Mouse (Mus musculus) G1E (cell line): ENCODE measurements at regions not wholly inside any gene's neighbourhood (a gene's known extent, or its start where the extent isn't known, plus 50 kb on each side); places are given as distances from the start of the nearest gene placed in this dataset.
A peak's percentile ranks its signal among the peaks of the same experiment; 100 is the strongest.
"Not testable (repeated sequence)": the region's sequence is repeated elsewhere in the genome, so short reads cannot be mapped to it uniquely, and the experiment has no call there.

Experiments
- ATAC-seq: 2 replicates; pipeline ENCODE4 v1.8.0; 2016; ENCODE audit warnings: mild to moderate bottlenecking; ENCODE audit not compliant: insufficient number of reproducible peaks, poor library complexity, low FRiP score, severe bottlenecking; ENCODE audit errors: extremely low read depth
- DNase-seq: peaks from one replicate; pipeline ENCODE4 v3.0.0; 2012; ENCODE audit warnings: low spot score
- H3K27me3 ChIP-seq: 2 replicates; pipeline ENCODE4 v1.6.1; 2012; ENCODE audit warnings: mild to moderate bottlenecking, low read length, inconsistent platforms; ENCODE audit not compliant: insufficient read depth
- H3K36me3 ChIP-seq: replicated peaks from 2 replicates; pipeline ENCODE3; 2012; ENCODE audit warnings: mild to moderate bottlenecking, inconsistent platforms
- H3K4me1 ChIP-seq: 2 replicates; pipeline ENCODE4 v1.6.1; 2012; ENCODE audit warnings: low read depth, low read length, inconsistent platforms, mixed read lengths; ENCODE audit not compliant: insufficient read depth
- H3K4me3 ChIP-seq: 2 replicates; pipeline ENCODE4 v1.5.1; 2012; ENCODE audit warnings: low read depth, mild to moderate bottlenecking, inconsistent platforms, low read length, moderate library complexity, mixed read lengths
- H3K9me3 ChIP-seq: replicated peaks from 2 replicates; pipeline ENCODE4 v1.6.1; 2012; ENCODE audit warnings: inconsistent platforms
- CTCF ChIP-seq: IDR thresholded peaks from 2 replicates; pipeline ENCODE4 v1.5.1; 2012; ENCODE audit warnings: low read depth, low read length, inconsistent platforms, mixed read lengths
- GATA1 ChIP-seq: IDR thresholded peaks from 2 replicates; pipeline ENCODE4 v1.6.1; 2012; ENCODE audit warnings: borderline replicate concordance, low read length, inconsistent platforms, mixed read lengths
- GATA2 ChIP-seq: IDR thresholded peaks from 2 replicates; pipeline ENCODE4 v1.6.1; 2012; ENCODE audit warnings: low read depth, low read length, inconsistent platforms, borderline replicate concordance
- POLR2AphosphoS5 ChIP-seq: IDR thresholded peaks from 2 replicates; pipeline ENCODE4 v1.6.1; 2012; ENCODE audit warnings: low read depth, low read length, inconsistent platforms; ENCODE audit not compliant: insufficient replicate concordance
- TAL1 ChIP-seq: conservative IDR thresholded peaks from 2 replicates; pipeline ENCODE4 v1.6.1; 2012; ENCODE audit warnings: low read depth, low read length, inconsistent platforms, mixed read lengths

DNA sequence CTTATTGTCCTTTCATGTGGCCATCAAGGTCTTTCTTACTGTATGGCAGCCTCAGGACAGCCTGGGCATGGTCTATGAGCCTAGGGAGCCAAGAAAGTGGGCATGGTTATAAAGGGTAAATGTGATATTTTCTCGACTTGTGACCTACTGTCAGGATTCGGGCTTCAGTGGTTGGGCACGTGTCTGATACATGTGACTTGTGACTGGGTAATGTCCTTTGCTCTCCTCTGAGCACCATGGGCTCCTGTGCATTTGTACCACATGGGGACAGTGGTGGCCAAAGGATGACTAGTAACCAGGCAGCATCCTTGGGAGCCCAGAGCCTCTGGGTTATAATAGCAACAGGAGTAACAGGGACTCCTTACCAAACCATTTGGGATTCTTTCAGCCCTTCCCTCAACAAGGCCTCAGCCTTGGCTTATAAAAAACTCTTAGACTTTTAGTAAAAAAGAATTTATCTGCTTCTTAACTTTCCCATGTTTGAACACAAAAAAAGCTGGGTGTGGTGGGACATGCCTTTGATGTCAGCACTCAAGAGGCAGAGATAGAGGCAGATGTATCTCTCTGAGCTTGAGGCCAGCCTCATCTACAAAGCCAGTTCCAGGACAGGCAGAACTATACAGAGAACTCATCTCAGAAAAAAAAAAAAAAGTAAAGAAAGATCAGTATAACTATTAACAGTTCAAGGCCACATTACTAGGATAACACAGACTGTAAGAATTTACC is 56.7 kb upstream of the Klf13 start:
- Histone ChIP-seq H3K9me3 (no peaks in the 10 kb centered on the region), H3K36me3 (no peaks in the 10 kb centered on the region), H3K4me1 (peaks cover 92% of the 10 kb centered on the region), H3K4me3 (no peak overlapping the region), H3K27me3 (no peaks in the 10 kb centered on the region)
- TF ChIP-seq GATA1 = no peak
- no peak for TF ChIP-seq CTCF
- TF ChIP-seq POLR2AphosphoS5 = no peak
- no peak for TF ChIP-seq GATA2
- TF ChIP-seq TAL1 = no peak
- DNase-seq = no peak
- no peak for ATAC-seq

DNA sequence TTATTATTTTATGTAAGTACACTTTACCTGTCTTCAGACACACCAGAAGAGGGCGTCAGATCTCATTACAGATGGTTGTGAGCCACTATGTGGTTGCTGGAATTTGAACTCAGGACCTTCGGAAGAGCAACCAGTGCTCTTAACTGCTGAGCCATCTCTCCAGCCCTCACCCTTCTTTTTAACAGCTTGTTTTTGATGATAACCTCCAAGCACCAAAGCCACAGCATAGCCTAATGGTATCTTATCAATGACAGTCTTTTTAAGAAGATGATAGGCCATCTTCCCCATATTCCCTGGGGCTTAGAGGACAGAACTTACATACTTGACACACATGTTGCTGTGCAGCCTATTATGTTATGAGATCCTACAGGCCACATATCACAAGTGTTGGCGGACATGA is 56.1 kb upstream of the Klf13 start:
- H3K9me3 ChIP-seq, H3K4me3 ChIP-seq, H3K36me3 ChIP-seq, DNase-seq, H3K27me3 ChIP-seq, ATAC-seq: not testable (repeated sequence)
- 0 out of 2 replicates have a peak, but pooled peaks have one; percentile 12 for TF ChIP-seq TAL1
- H3K4me1 ChIP-seq = peaks cover 92% of the 10 kb centered on the region

DNA sequence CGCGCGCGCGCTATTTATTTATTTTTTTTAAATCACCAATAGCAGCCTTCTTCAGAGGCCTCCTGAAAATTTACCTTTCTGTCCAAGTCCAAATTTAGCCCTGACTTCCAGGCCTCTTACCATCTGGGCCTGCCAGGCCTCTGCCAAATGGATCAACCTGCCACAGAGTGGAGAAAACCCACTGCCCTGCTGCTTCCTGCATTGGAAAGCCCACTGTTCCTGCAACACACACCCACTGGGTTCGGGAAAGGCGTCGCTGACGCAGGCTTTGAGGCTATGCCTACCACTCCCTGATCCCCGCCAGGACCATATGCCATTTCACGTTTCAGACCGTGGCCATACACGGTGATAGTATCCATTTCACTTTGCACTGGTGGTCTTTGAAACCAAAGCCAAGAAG is 53.4 kb upstream of the Klf13 start:
- ATAC-seq = no peak
- TF ChIP-seq CTCF (no peak), TAL1 (no peak), GATA1 (no peak), GATA2 (no peak), POLR2AphosphoS5 (no peak)
- Histone ChIP-seq H3K4me3 (no peak overlapping the region), H3K27me3 (peaks cover 8% of the 10 kb centered on the region; the same call in 1 of the 2 replicates), H3K4me1 (peaks cover 91% of the 10 kb centered on the region), H3K9me3 (no peaks in the 10 kb centered on the region), H3K36me3 (no peaks in the 10 kb centered on the region)
- DNase-seq = no peak

DNA sequence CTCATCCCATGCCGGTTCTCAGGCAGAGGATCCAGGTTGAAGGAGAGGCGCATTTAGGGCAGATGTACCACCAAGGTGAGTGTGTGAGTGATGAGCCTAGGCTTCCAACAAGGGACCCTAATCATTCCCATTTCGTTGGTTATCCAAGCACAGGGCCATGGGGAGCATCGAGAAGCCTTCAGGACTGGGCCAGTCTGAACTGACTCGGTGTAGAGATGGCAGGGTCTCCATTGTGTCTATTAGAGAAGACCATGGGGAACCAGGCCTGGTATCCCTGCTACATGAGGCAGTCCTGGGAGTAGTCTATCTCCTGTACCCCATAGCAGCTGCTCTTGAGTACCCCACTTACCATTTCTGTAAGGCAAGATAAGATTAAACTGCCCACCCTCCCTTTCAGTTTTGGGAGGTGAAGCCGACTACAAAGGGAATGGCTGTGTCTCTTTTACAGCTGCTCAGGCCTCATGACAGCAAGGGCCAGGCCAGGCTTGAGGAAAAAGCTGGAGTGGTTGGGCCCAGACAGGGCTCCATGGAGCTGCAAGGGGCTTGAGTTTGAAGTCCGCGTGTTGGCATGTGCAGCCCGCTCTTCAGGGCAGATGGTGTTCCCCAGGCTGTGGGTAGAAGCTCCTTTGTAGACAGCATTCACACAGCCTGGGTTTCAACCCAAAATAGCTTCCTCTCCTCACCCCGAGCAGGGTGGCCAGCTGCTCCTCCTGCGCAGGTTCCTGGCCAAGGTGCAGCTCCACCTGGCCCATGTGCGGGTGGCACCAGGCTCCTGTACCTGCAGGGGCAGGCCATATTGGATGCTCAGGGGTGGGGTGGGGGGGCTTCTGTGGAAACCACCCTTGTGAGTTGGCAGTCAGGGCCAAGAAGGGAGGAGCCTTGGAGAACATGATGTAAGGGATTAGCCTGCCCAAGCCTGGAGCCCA is 52.6 kb upstream of the Klf13 start:
- no peak overlapping the region; the same call in 1 of the 2 replicates for H3K4me3 ChIP-seq
- peak; percentile 25 for DNase-seq
- peaks cover 91% of the 10 kb centered on the region for H3K4me1 ChIP-seq
- no peak; the same call in 1 of the 2 replicates for ATAC-seq
- H3K9me3 ChIP-seq = no peaks in the 10 kb centered on the region
- no peaks in the 10 kb centered on the region for H3K36me3 ChIP-seq
- H3K27me3 ChIP-seq = peaks cover 11% of the 10 kb centered on the region; the same call in 1 of the 2 replicates
- TF ChIP-seq CTCF = no peak
- TF ChIP-seq TAL1 = peak; percentile 62; the same call in 1 of the 2 replicates

DNA sequence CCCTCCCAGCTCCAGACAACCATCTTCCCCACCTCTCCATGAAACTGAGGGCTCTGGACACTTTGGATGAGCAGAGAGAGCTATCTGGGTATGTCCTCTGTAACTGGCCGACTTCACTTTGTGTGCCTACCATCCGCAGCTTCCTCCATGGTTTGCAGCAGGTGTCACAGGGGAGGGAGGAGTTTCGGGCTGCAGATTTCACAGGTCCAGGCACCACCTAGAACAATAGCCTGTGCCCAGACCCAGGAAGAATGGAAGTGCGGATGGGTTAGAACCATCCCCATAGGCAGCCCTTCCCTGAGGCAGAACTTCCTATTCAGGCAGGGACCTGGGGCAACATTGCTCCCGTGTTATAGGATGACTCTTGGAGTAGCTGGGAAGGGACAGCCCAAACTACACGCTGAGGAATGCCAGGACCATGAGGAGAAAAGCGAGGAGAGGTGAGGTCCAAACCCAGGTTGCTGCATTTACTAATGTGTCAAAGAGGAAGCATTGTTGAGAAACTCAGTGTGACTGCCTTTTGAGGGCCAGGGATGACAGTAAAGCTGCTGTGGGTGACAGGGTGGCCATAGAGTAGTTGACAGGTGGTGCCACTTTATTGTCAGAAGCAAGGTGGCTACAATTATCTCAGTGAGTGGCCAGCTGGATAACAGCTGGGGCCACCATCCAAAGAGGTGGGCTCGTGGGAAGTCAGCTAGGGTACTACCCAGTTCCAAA is 51.8 kb upstream of the Klf13 start:
- Histone ChIP-seq H3K4me3 (no peak overlapping the region), H3K27me3 (peaks cover 11% of the 10 kb centered on the region; the same call in 1 of the 2 replicates), H3K36me3 (no peaks in the 10 kb centered on the region), H3K4me1 (peaks cover 90% of the 10 kb centered on the region), H3K9me3 (no peaks in the 10 kb centered on the region)
- ATAC-seq (no peak), DNase-seq (no peak)
- no peak for TF ChIP-seq POLR2AphosphoS5
- no peak for TF ChIP-seq TAL1
- no peak for TF ChIP-seq CTCF
- no peak for TF ChIP-seq GATA2
- no peak for TF ChIP-seq GATA1

DNA sequence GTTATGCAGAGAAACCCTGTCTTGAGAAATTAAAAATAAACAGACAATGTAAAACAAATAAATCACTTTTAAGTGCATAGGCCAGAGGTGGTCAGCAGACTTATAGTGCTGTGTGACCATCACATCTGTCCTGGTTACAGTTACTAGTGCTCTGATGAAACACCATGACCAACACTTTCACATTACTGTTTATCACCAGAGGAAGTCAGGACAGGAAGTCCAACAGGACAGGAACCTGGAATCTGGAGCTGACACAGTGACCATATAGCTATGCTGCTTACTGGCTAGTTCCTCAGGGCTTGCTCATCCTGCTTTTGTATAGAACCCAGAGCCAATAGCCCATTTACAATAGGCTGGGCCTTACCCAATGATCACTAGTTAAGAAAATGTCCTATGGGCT is 51.0 kb upstream of the Klf13 start:
- peaks cover 89% of the 10 kb centered on the region for H3K4me1 ChIP-seq
- H3K9me3 ChIP-seq = no peaks in the 10 kb centered on the region
- H3K27me3 ChIP-seq = peaks cover 11% of the 10 kb centered on the region; the same call in 1 of the 2 replicates
- no peak for TF ChIP-seq POLR2AphosphoS5
- TF ChIP-seq GATA1 = no peak
- no peak for TF ChIP-seq CTCF
- TF ChIP-seq GATA2 = no peak
- TF ChIP-seq TAL1 = no peak
- no peaks in the 10 kb centered on the region for H3K36me3 ChIP-seq
- DNase-seq (no peak), ATAC-seq (no peak)
- H3K4me3 ChIP-seq = no peak overlapping the region
